Mouse (Mus musculus): ENCODE measurements at regions not wholly inside any gene's neighbourhood (a gene's known extent, or its start where the extent isn't known, plus 50 kb on each side); places are given as distances from the start of the nearest gene placed in this dataset.

GRCm38 (mm10) chr2:19049877-19050731 is 52.0 kb downstream of the 4930426L09Rik start:
- no peaks in the 10 kb centered on the region for H3K36me3 ChIP-seq (ENCODE audit: insufficient read depth)
- ATAC-seq: no peak
- no peak overlapping the region for H3K4me2 ChIP-seq (ENCODE audit: low read depth)

GRCm38 (mm10) chr2:19055500-19055899 is 57.4 kb downstream of the 4930426L09Rik start:
- Histone ChIP-seq H3K36me3 (ENCODE audit: insufficient read depth) (no peaks in the 10 kb centered on the region), H3K4me2 (ENCODE audit: low read depth) (no peak overlapping the region), H3K4me1 (ENCODE audit: insufficient read depth) (no peaks in the 10 kb centered on the region), H3K4me3 (ENCODE audit: low read depth, low read length) (no peak overlapping the region), H3K9me3 (ENCODE audit: low read length) (no peaks in the 10 kb centered on the region), H3K27ac (ENCODE audit: low read depth, low read length) (no peak overlapping the region), H3K9ac (no peak overlapping the region), H3K27me3 (ENCODE audit: insufficient read depth, low read length) (no peaks in the 10 kb centered on the region)
- WGBS: 87% methylated on average over 2 of the region's 2 CpGs
- DNase-seq (no peak), ATAC-seq (no peak)
- no peak for TF ChIP-seq CTCF (IDR thresholded peaks at IDR 0.05; ENCODE audit: low read depth)

More at GRCm38 (mm10) chr2:19049877-19050731, 52.0 kb downstream of the 4930426L09Rik start:
- no peak for DNase-seq
- no peaks in the 10 kb centered on the region for H3K27me3 ChIP-seq (ENCODE audit: insufficient read depth, low read length)
- H3K9me3 ChIP-seq (ENCODE audit: low read length): no peaks in the 10 kb centered on the region
- no peak overlapping the region for H3K4me3 ChIP-seq (ENCODE audit: low read depth, low read length)
- TF ChIP-seq CTCF (IDR thresholded peaks at IDR 0.05; ENCODE audit: low read depth): no peak
- no peak overlapping the region for H3K27ac ChIP-seq (ENCODE audit: low read depth, low read length)
- no peaks in the 10 kb centered on the region for H3K4me1 ChIP-seq (ENCODE audit: insufficient read depth)
- 83% methylated on average over 18 of the region's 18 CpGs for WGBS
- no peak overlapping the region for H3K9ac ChIP-seq

GRCm38 (mm10) chr2:19057859-19058258 is 59.7 kb downstream of the 4930426L09Rik start:
- no peak for TF ChIP-seq CTCF (IDR thresholded peaks at IDR 0.05; ENCODE audit: low read depth)
- no peak overlapping the region for H3K9ac ChIP-seq
- no peaks in the 10 kb centered on the region for H3K36me3 ChIP-seq (ENCODE audit: insufficient read depth)
- H3K4me2 ChIP-seq (ENCODE audit: low read depth): no peak overlapping the region
- no peak overlapping the region for H3K4me3 ChIP-seq (ENCODE audit: low read depth, low read length)
- DNase-seq (no peak), ATAC-seq (no peak)
- no peaks in the 10 kb centered on the region for H3K9me3 ChIP-seq (ENCODE audit: low read length)
- H3K4me1 ChIP-seq (ENCODE audit: insufficient read depth): no peaks in the 10 kb centered on the region
- no peak overlapping the region for H3K27ac ChIP-seq (ENCODE audit: low read depth, low read length)
- H3K27me3 ChIP-seq (ENCODE audit: insufficient read depth, low read length): no peaks in the 10 kb centered on the region
- WGBS: 80% methylated on average over 5 of the region's 5 CpGs

- no peak for TF ChIP-seq CTCF (IDR thresholded peaks at IDR 0.05; ENCODE audit: low read depth)
- H3K36me3 ChIP-seq (ENCODE audit: insufficient read depth): no peaks in the 10 kb centered on the region
- no peak overlapping the region for H3K4me3 ChIP-seq (ENCODE audit: low read depth, low read length)
- ATAC-seq (no peak), DNase-seq (no peak)
- no peaks in the 10 kb centered on the region for H3K9me3 ChIP-seq (ENCODE audit: low read length)
- H3K9ac ChIP-seq: no peak overlapping the region
- no peak overlapping the region for H3K4me2 ChIP-seq (ENCODE audit: low read depth)
- H3K27me3 ChIP-seq (ENCODE audit: insufficient read depth, low read length): no peaks in the 10 kb centered on the region
- no peaks in the 10 kb centered on the region for H3K4me1 ChIP-seq (ENCODE audit: insufficient read depth)
- no peak overlapping the region for H3K27ac ChIP-seq (ENCODE audit: low read depth, low read length)
- 90% methylated on average over 3 of the region's 3 CpGs for WGBS
Observed at GRCm38 (mm10) chr2:19058765-19059164, 60.6 kb downstream of the 4930426L09Rik start.

GRCm38 (mm10) chr2:19059246-19059645 is 61.1 kb downstream of the 4930426L09Rik start:
- no peak for TF ChIP-seq CTCF (IDR thresholded peaks at IDR 0.05; ENCODE audit: low read depth)
- WGBS: 82% methylated on average over 5 of the region's 5 CpGs
- ATAC-seq: no peak

GRCm38 (mm10) chr2:19060218-19060915 is 62.2 kb downstream of the 4930426L09Rik start:
- WGBS: 81% methylated on average over 9 of the region's 9 CpGs
- H3K9ac ChIP-seq: no peak overlapping the region
- H3K36me3 ChIP-seq (ENCODE audit: insufficient read depth): no peaks in the 10 kb centered on the region
- H3K9me3 ChIP-seq (ENCODE audit: low read length): no peaks in the 10 kb centered on the region
- no peaks in the 10 kb centered on the region for H3K4me1 ChIP-seq (ENCODE audit: insufficient read depth)
- H3K27ac ChIP-seq (ENCODE audit: low read depth, low read length): no peak overlapping the region
- no peak overlapping the region for H3K4me2 ChIP-seq (ENCODE audit: low read depth)
- DNase-seq (no peak), ATAC-seq (no peak)
- TF ChIP-seq CTCF (IDR thresholded peaks at IDR 0.05; ENCODE audit: low read depth): no peak
- no peaks in the 10 kb centered on the region for H3K27me3 ChIP-seq (ENCODE audit: insufficient read depth, low read length)
- H3K4me3 ChIP-seq (ENCODE audit: low read depth, low read length): no peak overlapping the region

More at GRCm38 (mm10) chr2:19059246-19059645, 61.1 kb downstream of the 4930426L09Rik start:
- H3K4me2 ChIP-seq (ENCODE audit: low read depth): no peak overlapping the region
- no peak overlapping the region for H3K9ac ChIP-seq
- no peaks in the 10 kb centered on the region for H3K27me3 ChIP-seq (ENCODE audit: insufficient read depth, low read length)
- DNase-seq: no peak
- no peaks in the 10 kb centered on the region for H3K4me1 ChIP-seq (ENCODE audit: insufficient read depth)
- no peaks in the 10 kb centered on the region for H3K36me3 ChIP-seq (ENCODE audit: insufficient read depth)
- H3K4me3 ChIP-seq (ENCODE audit: low read depth, low read length): no peak overlapping the region
- H3K9me3 ChIP-seq (ENCODE audit: low read length): no peaks in the 10 kb centered on the region
- no peak overlapping the region for H3K27ac ChIP-seq (ENCODE audit: low read depth, low read length)
